Comparison of ENCODE assay signal across 14 mouse cellular contexts in the genomic region with DNA sequence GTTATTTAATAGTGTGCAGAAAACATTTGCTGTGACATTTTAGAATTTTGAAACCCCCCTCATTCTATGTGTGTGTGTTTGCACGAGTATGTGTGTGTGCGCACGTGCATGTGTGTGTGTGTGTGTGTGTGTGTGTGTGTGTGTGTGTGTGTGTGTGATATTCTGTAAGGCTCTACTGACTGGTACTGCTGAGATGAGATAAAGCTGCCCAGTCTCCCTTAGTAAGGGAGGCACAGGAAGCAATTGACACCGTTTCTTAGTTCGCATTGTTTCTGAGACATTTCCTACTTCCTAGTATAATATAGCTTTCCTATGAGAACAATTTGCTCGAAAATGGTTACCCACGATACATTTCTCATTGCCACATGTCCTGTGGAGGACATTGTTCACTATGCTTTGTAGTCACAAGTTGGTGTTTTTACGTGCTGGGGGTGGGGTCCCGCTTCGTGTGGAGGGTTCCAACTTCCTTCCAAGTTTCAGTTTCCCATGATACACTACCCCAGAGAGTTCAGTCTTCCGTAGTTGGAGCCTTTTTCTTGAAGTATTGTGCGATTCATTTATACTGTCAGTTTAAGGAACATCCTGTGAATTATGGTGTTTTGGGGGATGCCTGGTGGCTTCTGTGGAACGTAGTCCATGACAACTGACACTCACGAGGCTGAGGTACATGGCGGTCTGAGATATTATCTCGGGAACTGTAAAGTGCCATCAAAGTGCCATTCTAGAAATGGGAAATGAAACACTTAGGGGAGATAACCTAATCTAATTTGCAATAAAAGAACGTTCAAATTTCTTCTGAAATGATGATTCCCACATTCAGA.
DNase-seq lines count a peak whose midpoint lies in the region; ATAC-seq and TF ChIP-seq lines count a peak whose summit lies in the region.
"Had no signal": no experiment of that assay in that cellular context is flagged by ENCODE, and none has a peak within 500 bp of the region (broad histone marks: within the 10 kb centered on the region; RNA-seq: fewer than 3 reads in every experiment).

No protein-coding gene starts in this region.

- no peaks in the 10 kb centered on the region; a peak in 1 of 4 replicates for H3K4me1 ChIP-seq in CH12.LX (ENCODE audit: control insufficient read depth in 1 of 2, insufficient read depth in 2 of 2)
- no peaks in the 10 kb centered on the region for H3K4me1 ChIP-seq in bone marrow macrophage, adult 2 months (ENCODE audit: control insufficient read depth, insufficient read depth, low read length)
- H3K4me1 ChIP-seq in liver, postnatal 0 days (ENCODE audit: insufficient read depth), result no peaks in the 10 kb centered on the region
- no peaks in the 10 kb centered on the region for H3K4me1 ChIP-seq in stomach, postnatal 0 days (replicated peaks; ENCODE audit: control insufficient read depth, insufficient read depth)

- TF ChIP-seq EP300 in CH12.LX (IDR thresholded peaks at IDR 0.05; ENCODE audit: low read length), result no peak
- no peak for TF ChIP-seq EP300 in liver, postnatal 0 days (IDR thresholded peaks at IDR 0.05; ENCODE audit: low read depth)
- no peak for TF ChIP-seq EP300 in stomach, postnatal 0 days (optimal IDR thresholded peaks at IDR 0.05)

- no peak for DNase-seq in layer of hippocampus, adult 2 months (ENCODE audit: low spot score in 2 of 2)
- no peak for DNase-seq in layer of hippocampus, adult 18-20 months (ENCODE audit: low spot score in 2 of 2)
- DNase-seq in CH12.LX (ENCODE audit: extremely low read depth), result no peak
- DNase-seq in liver, postnatal 0 days, result no peak
- DNase-seq in stomach, postnatal 0 days (ENCODE audit: low spot score), result no peak
- no peak for DNase-seq in left cerebral cortex, postnatal 36 days (ENCODE audit: low spot score in 2 of 2)
- DNase-seq in yolk sac, embryonic 10.5 days (ENCODE audit: low spot score), result no peak
- DNase-seq: cerebellum, postnatal 14 days; gastrocnemius, postnatal 25 days; kidney, postnatal 14 days; lung, postnatal 14 days had no signal

- intact Hi-C loops in left cerebral cortex, postnatal 36 days (cut with DNase I), result no loop called here

- no peak overlapping the region for H3K4me3 ChIP-seq in layer of hippocampus, adult 2 months
- no peak overlapping the region for H3K4me3 ChIP-seq in CH12.LX (replicated peaks in 1 of 3; ENCODE audit: low read depth in 2 of 3, low read length in 2 of 3, poor library complexity in 1 of 3)
- peak overlapping the region; percentile 41 for H3K4me3 ChIP-seq in bone marrow macrophage, adult 2 months (ENCODE audit: insufficient read depth, low read length)
- peak overlapping the region; percentile 1; the same call in 1 of the 2 replicates for H3K4me3 ChIP-seq in liver, postnatal 0 days (ENCODE audit: low read depth, low read length)
- H3K4me3 ChIP-seq in stomach, postnatal 0 days (ENCODE audit: low read depth, low read length), result no peak overlapping the region
- H3K4me3 ChIP-seq: left cerebral cortex, adult 2 months had no signal

- no peaks in the 10 kb centered on the region for H3K36me3 ChIP-seq in CH12.LX (replicated peaks in 1 of 2; ENCODE audit: control insufficient read depth in 1 of 2, insufficient read depth in 1 of 2, low read length in 1 of 2)
- H3K36me3 ChIP-seq in liver, postnatal 0 days (replicated peaks; ENCODE audit: insufficient read depth, low read length), result no peaks in the 10 kb centered on the region
- no peaks in the 10 kb centered on the region for H3K36me3 ChIP-seq in stomach, postnatal 0 days (ENCODE audit: control insufficient read depth, insufficient read depth, low read length)

- H3K79me2 ChIP-seq in CH12.LX (replicated peaks; ENCODE audit: control insufficient read depth, extremely low read depth, insufficient read depth, poor library complexity, severe bottlenecking), result no peaks in the 10 kb centered on the region

- TF ChIP-seq POLR2A in CH12.LX (IDR thresholded peaks at IDR 0.05; ENCODE audit: low read depth, low read length), result no peak
- no peak for TF ChIP-seq POLR2A in bone marrow macrophage, adult 2 months (IDR thresholded peaks at IDR 0.05; ENCODE audit: borderline replicate concordance, low read depth, low read length)

- H3K27ac ChIP-seq in layer of hippocampus, adult 2 months, result 0 out of 2 replicates have a peak overlapping the region, but pooled peaks have one; percentile 11
- H3K27ac ChIP-seq in CH12.LX (ENCODE audit: insufficient read depth, low read depth), result no peak overlapping the region
- no peak overlapping the region for H3K27ac ChIP-seq in bone marrow macrophage, adult 2 months (ENCODE audit: insufficient read depth, low read depth, low read length)
- no peak overlapping the region for H3K27ac ChIP-seq in liver, postnatal 0 days (ENCODE audit: low read depth)
- H3K27ac ChIP-seq in stomach, postnatal 0 days (replicated peaks), result no peak overlapping the region
- H3K27ac ChIP-seq: left cerebral cortex, adult 2 months had no signal

- no peak for TF ChIP-seq RAD21 in CH12.LX (IDR thresholded peaks at IDR 0.05; ENCODE audit: low read depth, low read length)

- dilution Hi-C loops in CH12.LX (cut with MboI; ENCODE audit: extremely low pct_ligation_motif_present, extremely low pct_unique_long_range_greater_than_20kb, low sequenced_read_pairs), result no loop called here

- TF ChIP-seq CTCF in layer of hippocampus, adult 2 months (conservative IDR thresholded peaks at IDR 0.05), result no peak
- no peak for TF ChIP-seq CTCF in CH12.LX (conservative IDR thresholded peaks at IDR 0.05 in 1 of 2, IDR thresholded peaks at IDR 0.05 in 1 of 2; ENCODE audit: low read depth in 2 of 2, low read length in 2 of 2)
- TF ChIP-seq CTCF in bone marrow macrophage, adult 2 months (IDR thresholded peaks at IDR 0.05; ENCODE audit: low read depth, low read length), result no peak
- no peak for TF ChIP-seq CTCF in liver, postnatal 0 days (IDR thresholded peaks at IDR 0.05; ENCODE audit: low read depth)
- TF ChIP-seq CTCF in stomach, postnatal 0 days (IDR thresholded peaks at IDR 0.05; ENCODE audit: low read depth), result no peak

- no peaks in the 10 kb centered on the region for H3K27me3 ChIP-seq in CH12.LX (replicated peaks)
- no peaks in the 10 kb centered on the region for H3K27me3 ChIP-seq in liver, postnatal 0 days (ENCODE audit: insufficient read depth, low read length)
- no peaks in the 10 kb centered on the region for H3K27me3 ChIP-seq in stomach, postnatal 0 days (ENCODE audit: control insufficient read depth, insufficient read depth, low read length)

- H3K9ac ChIP-seq in CH12.LX (ENCODE audit: insufficient read depth, low read depth), result no peak overlapping the region; the same call in 1 of the 2 replicates
- H3K9ac ChIP-seq in liver, postnatal 0 days (replicated peaks), result no peak overlapping the region
- H3K9ac ChIP-seq in stomach, postnatal 0 days (ENCODE audit: low read length), result no peak overlapping the region

- H3K9me3 ChIP-seq in CH12.LX (replicated peaks; ENCODE audit: low read length), result no peaks in the 10 kb centered on the region
- H3K9me3 ChIP-seq in liver, postnatal 0 days (ENCODE audit: low read length), result no peaks in the 10 kb centered on the region
- no peaks in the 10 kb centered on the region for H3K9me3 ChIP-seq in stomach, postnatal 0 days (ENCODE audit: control insufficient read depth, low read length)

- peak overlapping the region; percentile 60 for H3K4me2 ChIP-seq in CH12.LX (ENCODE audit: insufficient read depth, low read depth, poor library complexity, severe bottlenecking)
- H3K4me2 ChIP-seq in liver, postnatal 0 days (ENCODE audit: low read depth, low read length), result peak overlapping the region; percentile 30
- H3K4me2 ChIP-seq in stomach, postnatal 0 days (replicated peaks; ENCODE audit: low read depth), result no peak overlapping the region

- in situ Hi-C loops in CH12.LX (cut with MboI; ENCODE audit: low pct_ligation_motif_present, low pct_unique_long_range_greater_than_20kb, low sequenced_read_pairs), result no loop called here

- ATAC-seq in liver, postnatal 0 days, result 0 out of 2 replicates have a peak, but pooled peaks have one; percentile 38
- ATAC-seq in stomach, postnatal 0 days (ENCODE audit: low FRiP score, low TSS enrichment), result no peak
- ATAC-seq: hindbrain, embryonic 16.5 days had no signal

- WGBS in liver, postnatal 0 days (ENCODE audit: insufficient replicate concordance), result 30% methylated on average over 17 of the region's 17 CpGs
- WGBS in stomach, postnatal 0 days, result 77% methylated on average over 17 of the region's 17 CpGs

TF ChIP-seq in CH12.LX, 34 proteins besides CTCF, POLR2A, EP300 and RAD21:
- no peak for TF ChIP-seq RCOR1 (conservative IDR thresholded peaks at IDR 0.05; ENCODE audit: low read depth, low read length)
- TF ChIP-seq BHLHE40 (IDR thresholded peaks at IDR 0.05; ENCODE audit: low read depth, low read length), result 0 out of 2 replicates have a peak, but pooled peaks have one; percentile 6

Comparison
In these comparisons a context has a peak if more than half of its experiments do, and no peak if none do; other contexts are left out.
1. H3K4me3 ChIP-seq: peak in bone marrow macrophage, adult 2 months (single experiment) and liver, postnatal 0 days (single experiment); none in layer of hippocampus, adult 2 months (single experiment), CH12.LX (0 of 3) and stomach, postnatal 0 days (single experiment).